Mouse (Mus musculus): ENCODE results near the gene Pla2r1. TPM values are rescaled to one million over a fixed set of nuclear protein-coding genes. Genes with fewer than 3 reads are reported as not detected.

Gene Pla2r1
- polyA plus RNA-seq, 1 experiment from 2014 or later = 1.0 TPM

- Histone ChIP-seq H3K27me3 (ENCODE audit: control insufficient read depth, insufficient read depth, low read length) (no peaks in the 10 kb centered on the region), H3K4me3 (ENCODE audit: low read depth, low read length) (no peak overlapping the region), H3K36me3 (ENCODE audit: control insufficient read depth, insufficient read depth, low read length) (no peaks in the 10 kb centered on the region), H3K9me3 (ENCODE audit: control insufficient read depth, low read length) (no peaks in the 10 kb centered on the region), H3K27ac (ENCODE audit: low read depth, low read length) (no peak overlapping the region), H3K4me1 (replicated peaks; ENCODE audit: control insufficient read depth, insufficient read depth, low read length) (no peaks in the 10 kb centered on the region), H3K4me2 (ENCODE audit: low read depth, low read length, severe bottlenecking) (no peak overlapping the region), H3K9ac (ENCODE audit: low read length) (no peak overlapping the region)
- no peak for ATAC-seq (replicated peaks; ENCODE audit: low FRiP score)
- WGBS = 90% methylated on average over 2 of the region's 2 CpGs
- no peak for DNase-seq (ENCODE audit: low spot score)
These were observed 74.3 kb downstream of the Pla2r1 start for GRCm38 (mm10) chr2:60478778-60479177.

- no peaks in the 10 kb centered on the region for H3K36me3 ChIP-seq (ENCODE audit: control insufficient read depth, insufficient read depth, low read length)
- no peak overlapping the region for H3K4me2 ChIP-seq (ENCODE audit: low read depth, low read length, severe bottlenecking)
- no peak overlapping the region for H3K4me3 ChIP-seq (ENCODE audit: low read depth, low read length)
- no peak for DNase-seq (ENCODE audit: low spot score)
- no peaks in the 10 kb centered on the region for H3K4me1 ChIP-seq (replicated peaks; ENCODE audit: control insufficient read depth, insufficient read depth, low read length)
- no peak overlapping the region for H3K9ac ChIP-seq (ENCODE audit: low read length)
- ATAC-seq (replicated peaks; ENCODE audit: low FRiP score) = no peak
- no peaks in the 10 kb centered on the region for H3K9me3 ChIP-seq (ENCODE audit: control insufficient read depth, low read length)
- no peaks in the 10 kb centered on the region for H3K27me3 ChIP-seq (ENCODE audit: control insufficient read depth, insufficient read depth, low read length)
- no peak overlapping the region for H3K27ac ChIP-seq (ENCODE audit: low read depth, low read length)
- 68% methylated on average over 11 of the region's 11 CpGs for WGBS
These were observed 84.0 kb downstream of the Pla2r1 start for GRCm38 (mm10) chr2:60468901-60469770.

- WGBS = 55% methylated on average over 7 of the region's 7 CpGs
- no peaks in the 10 kb centered on the region for H3K9me3 ChIP-seq (ENCODE audit: control insufficient read depth, low read length)
- no peaks in the 10 kb centered on the region for H3K36me3 ChIP-seq (ENCODE audit: control insufficient read depth, insufficient read depth, low read length)
- H3K4me1 ChIP-seq (replicated peaks; ENCODE audit: control insufficient read depth, insufficient read depth, low read length) = no peaks in the 10 kb centered on the region
- H3K27ac ChIP-seq (ENCODE audit: low read depth, low read length) = no peak overlapping the region
- H3K9ac ChIP-seq (ENCODE audit: low read length) = no peak overlapping the region
- ATAC-seq (replicated peaks; ENCODE audit: low FRiP score) (no peak), DNase-seq (ENCODE audit: low spot score) (no peak)
- no peak overlapping the region for H3K4me3 ChIP-seq (ENCODE audit: low read depth, low read length)
- no peaks in the 10 kb centered on the region for H3K27me3 ChIP-seq (ENCODE audit: control insufficient read depth, insufficient read depth, low read length)
- no peak overlapping the region for H3K4me2 ChIP-seq (ENCODE audit: low read depth, low read length, severe bottlenecking)
These were observed 100.7 kb downstream of the Pla2r1 start for GRCm38 (mm10) chr2:60452376-60452775.

GRCm38 (mm10) chr2:60451119-60451773 is 101.9 kb downstream of the Pla2r1 start:
- no peak overlapping the region for H3K9ac ChIP-seq (ENCODE audit: low read length)
- H3K4me3 ChIP-seq (ENCODE audit: low read depth, low read length) = no peak overlapping the region
- no peaks in the 10 kb centered on the region for H3K27me3 ChIP-seq (ENCODE audit: control insufficient read depth, insufficient read depth, low read length)
- no peak for ATAC-seq (replicated peaks; ENCODE audit: low FRiP score)
- 37% methylated on average over 3 of the region's 3 CpGs for WGBS
- H3K36me3 ChIP-seq (ENCODE audit: control insufficient read depth, insufficient read depth, low read length) = no peaks in the 10 kb centered on the region
- no peak overlapping the region for H3K27ac ChIP-seq (ENCODE audit: low read depth, low read length)
- no peaks in the 10 kb centered on the region for H3K9me3 ChIP-seq (ENCODE audit: control insufficient read depth, low read length)
- H3K4me2 ChIP-seq (ENCODE audit: low read depth, low read length, severe bottlenecking) = no peak overlapping the region
- no peaks in the 10 kb centered on the region for H3K4me1 ChIP-seq (replicated peaks; ENCODE audit: control insufficient read depth, insufficient read depth, low read length)
- no peak for DNase-seq (ENCODE audit: low spot score)

GRCm38 (mm10) chr2:60449732-60450131 is 103.4 kb downstream of the Pla2r1 start:
- H3K4me3 ChIP-seq (ENCODE audit: low read depth, low read length) = no peak overlapping the region
- no peaks in the 10 kb centered on the region for H3K9me3 ChIP-seq (ENCODE audit: control insufficient read depth, low read length)
- H3K9ac ChIP-seq (ENCODE audit: low read length) = no peak overlapping the region
- no peaks in the 10 kb centered on the region for H3K4me1 ChIP-seq (replicated peaks; ENCODE audit: control insufficient read depth, insufficient read depth, low read length)
- DNase-seq (ENCODE audit: low spot score) (no peak), ATAC-seq (replicated peaks; ENCODE audit: low FRiP score) (no peak)
- H3K27me3 ChIP-seq (ENCODE audit: control insufficient read depth, insufficient read depth, low read length) = no peaks in the 10 kb centered on the region
- H3K4me2 ChIP-seq (ENCODE audit: low read depth, low read length, severe bottlenecking) = no peak overlapping the region
- WGBS = 79% methylated on average over 6 of the region's 6 CpGs
- no peaks in the 10 kb centered on the region for H3K36me3 ChIP-seq (ENCODE audit: control insufficient read depth, insufficient read depth, low read length)
- no peak overlapping the region for H3K27ac ChIP-seq (ENCODE audit: low read depth, low read length)

- Histone ChIP-seq H3K4me3 (ENCODE audit: low read depth, low read length) (no peak overlapping the region), H3K27me3 (ENCODE audit: control insufficient read depth, insufficient read depth, low read length) (no peaks in the 10 kb centered on the region), H3K36me3 (ENCODE audit: control insufficient read depth, insufficient read depth, low read length) (no peaks in the 10 kb centered on the region), H3K9ac (ENCODE audit: low read length) (no peak overlapping the region), H3K4me1 (replicated peaks; ENCODE audit: control insufficient read depth, insufficient read depth, low read length) (no peaks in the 10 kb centered on the region), H3K27ac (ENCODE audit: low read depth, low read length) (no peak overlapping the region), H3K4me2 (ENCODE audit: low read depth, low read length, severe bottlenecking) (no peak overlapping the region), H3K9me3 (ENCODE audit: control insufficient read depth, low read length) (no peaks in the 10 kb centered on the region)
- WGBS = 86% methylated on average over 9 of the region's 9 CpGs
- ATAC-seq (replicated peaks; ENCODE audit: low FRiP score) (no peak), DNase-seq (ENCODE audit: low spot score) (no peak)
These were observed 108.2 kb downstream of the Pla2r1 start for GRCm38 (mm10) chr2:60444711-60445509.

GRCm38 (mm10) chr2:60443279-60443678 is 109.8 kb downstream of the Pla2r1 start:
- 87% methylated on average over 7 of the region's 7 CpGs for WGBS
- Histone ChIP-seq H3K9ac (ENCODE audit: low read length) (no peak overlapping the region), H3K4me3 (ENCODE audit: low read depth, low read length) (no peak overlapping the region), H3K36me3 (ENCODE audit: control insufficient read depth, insufficient read depth, low read length) (no peaks in the 10 kb centered on the region), H3K4me2 (ENCODE audit: low read depth, low read length, severe bottlenecking) (no peak overlapping the region), H3K27ac (ENCODE audit: low read depth, low read length) (no peak overlapping the region), H3K9me3 (ENCODE audit: control insufficient read depth, low read length) (no peaks in the 10 kb centered on the region), H3K4me1 (replicated peaks; ENCODE audit: control insufficient read depth, insufficient read depth, low read length) (no peaks in the 10 kb centered on the region), H3K27me3 (ENCODE audit: control insufficient read depth, insufficient read depth, low read length) (no peaks in the 10 kb centered on the region)
- ATAC-seq (replicated peaks; ENCODE audit: low FRiP score) (no peak), DNase-seq (ENCODE audit: low spot score) (no peak)

GRCm38 (mm10) chr2:60441875-60442274 is 111.2 kb downstream of the Pla2r1 start:
- Histone ChIP-seq H3K4me2 (ENCODE audit: low read depth, low read length, severe bottlenecking) (no peak overlapping the region), H3K27me3 (ENCODE audit: control insufficient read depth, insufficient read depth, low read length) (no peaks in the 10 kb centered on the region), H3K27ac (ENCODE audit: low read depth, low read length) (no peak overlapping the region), H3K4me3 (ENCODE audit: low read depth, low read length) (no peak overlapping the region), H3K36me3 (ENCODE audit: control insufficient read depth, insufficient read depth, low read length) (no peaks in the 10 kb centered on the region), H3K4me1 (replicated peaks; ENCODE audit: control insufficient read depth, insufficient read depth, low read length) (no peaks in the 10 kb centered on the region), H3K9me3 (ENCODE audit: control insufficient read depth, low read length) (no peaks in the 10 kb centered on the region), H3K9ac (ENCODE audit: low read length) (no peak overlapping the region)
- WGBS = 13% methylated on average over 3 of the region's 3 CpGs
- DNase-seq (ENCODE audit: low spot score) (no peak), ATAC-seq (replicated peaks; ENCODE audit: low FRiP score) (no peak)

Data from forebrain, embryonic 11.5 days (tissue).